Mouse (Mus musculus): ENCODE data around the gene Cav2. TPM values are rescaled to one million over a fixed set of nuclear protein-coding genes. Genes with fewer than 3 reads are reported as not detected.

Cav2 gene
- polyA plus RNA-seq, 1 experiment from 2014 or later, result 2.4 TPM

DNA sequence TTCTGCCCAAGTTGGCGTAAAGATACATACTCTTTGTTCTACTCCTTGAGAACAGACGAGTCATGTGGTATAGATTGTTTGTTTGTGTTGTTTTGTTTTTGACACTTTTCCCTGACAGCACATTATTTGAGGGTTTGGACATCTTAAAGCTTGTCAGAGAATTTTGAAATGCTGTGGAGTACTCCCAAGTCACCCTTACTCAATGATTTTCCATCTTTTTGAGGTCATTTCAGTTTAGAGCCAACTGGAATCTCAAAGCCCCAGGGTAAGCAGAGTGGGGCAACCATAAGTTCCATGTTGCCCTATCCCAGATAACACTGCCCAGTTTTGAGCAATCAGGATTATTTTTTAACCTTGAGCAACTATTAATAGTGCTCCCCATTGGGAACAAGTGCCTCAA lies 33.3 kb downstream of the Cav2 start:
- H3K9me3 ChIP-seq (replicated peaks), result no peaks in the 10 kb centered on the region
- H3K4me3 ChIP-seq (replicated peaks), result no peak overlapping the region
- H3K4me2 ChIP-seq, result no peak overlapping the region
- no peaks in the 10 kb centered on the region for H3K36me3 ChIP-seq
- no peaks in the 10 kb centered on the region for H3K4me1 ChIP-seq (replicated peaks)
- DNase-seq, result no peak
- WGBS (ENCODE audit: insufficient replicate concordance), result 66% methylated on average over 2 of the region's 2 CpGs
- H3K27me3 ChIP-seq, result no peaks in the 10 kb centered on the region
- H3K9ac ChIP-seq, result no peak overlapping the region
- no peak overlapping the region for H3K27ac ChIP-seq
- no peak for ATAC-seq (ENCODE audit: low read depth)

DNA sequence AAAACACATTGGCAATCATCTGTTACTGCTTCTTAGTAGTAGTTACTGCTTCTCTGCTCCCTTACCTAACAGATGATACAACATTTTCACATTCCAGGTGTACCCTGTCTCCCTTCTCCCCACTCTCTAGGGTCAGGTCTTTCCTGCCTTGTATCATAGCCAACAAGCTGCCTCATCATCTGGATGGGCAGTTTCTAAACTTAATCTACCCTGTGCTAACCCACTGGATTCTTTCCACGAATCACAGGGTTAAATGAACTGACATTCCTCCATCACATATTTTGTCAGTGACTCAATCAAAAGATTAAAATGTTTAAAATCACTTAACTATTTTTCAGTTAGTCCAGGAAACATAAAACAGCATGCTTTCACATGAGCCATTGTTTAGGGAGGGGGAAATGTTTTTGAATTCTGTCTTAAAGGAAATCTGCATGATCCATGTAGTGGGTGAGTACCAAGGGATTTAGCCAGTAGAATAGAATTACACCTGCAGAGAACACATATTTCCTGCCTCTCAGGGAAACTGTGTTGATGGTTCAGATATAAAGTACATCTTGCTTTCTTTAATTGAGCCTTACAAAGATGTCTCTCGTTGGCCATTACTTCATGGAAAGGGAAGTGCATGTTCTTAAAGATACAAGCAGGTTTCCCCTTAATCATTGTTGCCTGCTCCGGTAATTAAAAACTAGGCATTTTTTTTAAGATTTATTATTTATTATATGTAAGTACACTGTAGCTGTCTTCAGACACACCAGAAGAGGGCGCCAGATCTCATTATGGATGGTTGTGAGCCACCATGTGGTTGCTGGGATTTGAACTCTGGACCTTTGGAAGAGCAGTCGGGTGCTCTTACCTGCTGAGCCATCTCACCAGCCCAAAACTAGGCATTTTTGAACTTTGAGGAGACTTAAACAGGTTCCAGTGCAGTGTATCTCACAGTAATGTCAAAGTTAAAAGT lies 34.0 kb downstream of the Cav2 start:
- WGBS (ENCODE audit: insufficient replicate concordance), result 51% methylated on average over 5 of the region's 5 CpGs
- H3K27ac ChIP-seq, result no peak overlapping the region
- H3K36me3 ChIP-seq, result no peaks in the 10 kb centered on the region
- no peaks in the 10 kb centered on the region for H3K9me3 ChIP-seq (replicated peaks)
- DNase-seq (no peak), ATAC-seq (ENCODE audit: low read depth) (no peak)
- H3K27me3 ChIP-seq, result no peaks in the 10 kb centered on the region
- no peak overlapping the region for H3K9ac ChIP-seq
- H3K4me1 ChIP-seq (replicated peaks), result no peaks in the 10 kb centered on the region
- no peak overlapping the region for H3K4me3 ChIP-seq (replicated peaks)
- no peak overlapping the region for H3K4me2 ChIP-seq

DNA sequence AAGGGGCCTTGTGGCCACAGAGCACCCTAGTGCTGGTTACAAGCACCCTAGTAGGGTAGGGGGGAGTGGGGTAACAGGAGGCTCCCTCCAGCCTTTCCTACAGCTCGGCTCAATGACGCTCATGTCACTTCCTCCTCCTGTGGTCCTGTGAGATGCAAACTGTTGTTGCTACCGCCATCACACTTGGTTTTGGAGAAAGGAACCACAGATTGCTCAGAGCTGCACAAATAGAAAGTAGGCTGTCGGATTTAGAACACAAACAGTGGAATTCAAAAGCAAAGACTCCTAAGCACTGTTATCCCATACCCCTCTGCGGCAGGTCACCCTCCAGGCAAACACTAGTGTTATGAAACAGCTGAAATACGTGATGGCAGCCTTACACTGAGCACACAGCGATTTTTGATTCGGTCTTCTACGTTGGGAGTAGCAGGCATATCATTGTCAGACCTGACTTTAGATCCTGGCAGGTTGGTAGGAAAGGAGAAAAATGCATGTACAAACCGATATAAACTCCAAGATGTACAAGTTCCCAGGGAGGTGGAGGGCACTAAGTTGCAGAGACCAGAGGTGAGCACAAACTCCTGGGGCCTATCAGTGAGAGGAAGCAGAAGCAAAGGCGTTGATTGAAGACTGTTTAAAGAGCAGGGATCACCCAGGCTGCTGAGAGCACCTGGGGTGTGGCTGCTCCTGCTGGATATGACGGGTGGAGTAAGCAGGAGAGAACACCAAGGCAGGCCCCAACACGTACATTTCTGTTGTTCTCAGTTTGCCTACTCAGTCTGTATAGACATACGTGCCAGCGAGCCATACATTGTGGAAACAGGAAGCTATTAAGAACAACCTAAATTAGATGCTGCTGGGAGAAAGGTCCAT lies 35.5 kb downstream of the Cav2 start:
- Histone ChIP-seq H3K36me3 (no peaks in the 10 kb centered on the region), H3K4me1 (replicated peaks) (no peaks in the 10 kb centered on the region), H3K27ac (no peak overlapping the region), H3K4me3 (replicated peaks) (no peak overlapping the region), H3K9me3 (replicated peaks) (no peaks in the 10 kb centered on the region), H3K9ac (no peak overlapping the region), H3K27me3 (no peaks in the 10 kb centered on the region), H3K4me2 (no peak overlapping the region)
- no peak for DNase-seq
- 47% methylated on average over 15 of the region's 15 CpGs for WGBS (ENCODE audit: insufficient replicate concordance)
- no peak for ATAC-seq (ENCODE audit: low read depth)

DNA sequence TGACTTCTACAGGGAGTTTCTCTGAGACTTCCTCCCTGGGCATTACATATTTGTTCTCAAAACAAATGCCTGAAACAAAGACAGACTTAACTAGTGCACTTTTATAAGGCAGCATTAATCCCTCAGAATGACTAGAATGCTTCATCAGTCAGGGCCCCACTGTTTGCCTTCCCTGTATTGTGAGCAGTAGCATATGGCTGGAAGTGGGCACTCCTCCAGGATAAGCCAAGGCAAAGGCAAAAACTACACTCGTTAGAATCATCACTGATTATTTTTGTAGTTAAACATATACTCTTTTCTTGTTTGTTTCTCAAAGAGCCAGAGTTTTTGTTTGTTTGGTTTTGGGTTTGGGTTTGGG lies 36.2 kb downstream of the Cav2 start:
- no peaks in the 10 kb centered on the region for H3K4me1 ChIP-seq (replicated peaks)
- no peak overlapping the region for H3K4me2 ChIP-seq
- H3K27me3 ChIP-seq, result no peaks in the 10 kb centered on the region
- no peak overlapping the region for H3K4me3 ChIP-seq (replicated peaks)
- ATAC-seq (ENCODE audit: low read depth), result no peak
- H3K36me3 ChIP-seq, result no peaks in the 10 kb centered on the region
- no peak overlapping the region for H3K9ac ChIP-seq
- no peak overlapping the region for H3K27ac ChIP-seq
- no peaks in the 10 kb centered on the region for H3K9me3 ChIP-seq (replicated peaks)
- no peak for DNase-seq
- WGBS (ENCODE audit: insufficient replicate concordance), result 27% methylated on average over 1 of the region's 1 CpGs

DNA sequence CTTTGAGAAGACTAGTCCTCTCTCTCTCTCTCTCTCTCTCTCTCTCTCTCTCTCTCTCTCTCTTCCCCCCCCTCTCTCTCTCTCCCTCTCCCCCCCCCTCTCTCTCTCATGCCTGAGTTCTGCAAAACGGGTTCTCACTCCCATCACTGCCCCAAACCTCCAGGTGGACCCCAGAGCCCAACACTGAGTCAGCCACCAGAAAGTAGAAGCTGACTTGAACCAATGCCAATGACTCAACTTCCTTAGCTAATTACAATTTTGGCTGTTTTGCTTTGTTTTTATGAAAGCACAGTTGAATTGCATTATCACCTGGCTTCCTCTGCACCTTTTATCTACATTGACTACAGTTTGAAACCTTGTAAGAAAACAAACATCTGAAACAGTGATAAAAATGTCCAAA lies 37.0 kb downstream of the Cav2 start:
- ATAC-seq (ENCODE audit: low read depth), result no peak
- 20% methylated on average over 1 of the region's 1 CpGs for WGBS (ENCODE audit: insufficient replicate concordance)

DNA sequence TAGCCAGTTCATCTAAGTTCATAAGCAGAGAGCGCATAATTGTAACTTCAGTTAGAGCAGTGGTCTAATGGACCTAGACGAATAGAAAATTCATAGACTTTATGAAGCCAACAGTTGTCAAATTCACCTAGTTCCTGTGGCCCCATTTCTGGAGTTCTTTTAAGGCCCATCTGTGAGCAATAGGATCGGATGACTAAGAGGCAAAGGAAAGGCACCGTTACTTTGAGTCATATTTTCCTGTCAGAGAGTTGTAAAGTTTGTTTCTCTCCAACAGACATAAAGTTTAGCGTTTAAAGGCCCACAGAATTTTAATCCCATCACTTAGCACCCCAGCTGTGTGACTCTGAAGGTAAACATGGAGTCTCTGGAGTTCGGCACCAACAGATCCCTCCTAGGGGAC lies 41.0 kb downstream of the Cav2 start:
- H3K27ac ChIP-seq, result no peak overlapping the region
- no peak overlapping the region for H3K9ac ChIP-seq
- no peak overlapping the region for H3K4me2 ChIP-seq
- DNase-seq (no peak), ATAC-seq (ENCODE audit: low read depth) (no peak)
- no peak overlapping the region for H3K4me3 ChIP-seq (replicated peaks)
- H3K27me3 ChIP-seq, result no peaks in the 10 kb centered on the region
- 64% methylated on average over 6 of the region's 6 CpGs for WGBS (ENCODE audit: insufficient replicate concordance)
- H3K9me3 ChIP-seq (replicated peaks), result no peaks in the 10 kb centered on the region
- no peaks in the 10 kb centered on the region for H3K36me3 ChIP-seq
- H3K4me1 ChIP-seq (replicated peaks), result no peaks in the 10 kb centered on the region

More for the DNA sequence above, 37.0 kb downstream of the Cav2 start:
- no peaks in the 10 kb centered on the region for H3K36me3 ChIP-seq
- H3K27ac ChIP-seq, result no peak overlapping the region
- no peak overlapping the region for H3K4me3 ChIP-seq (replicated peaks)
- no peak for DNase-seq
- no peak overlapping the region for H3K9ac ChIP-seq
- H3K4me2 ChIP-seq, result no peak overlapping the region
- H3K9me3 ChIP-seq (replicated peaks), result no peaks in the 10 kb centered on the region
- H3K27me3 ChIP-seq, result no peaks in the 10 kb centered on the region
- no peaks in the 10 kb centered on the region for H3K4me1 ChIP-seq (replicated peaks)

DNA sequence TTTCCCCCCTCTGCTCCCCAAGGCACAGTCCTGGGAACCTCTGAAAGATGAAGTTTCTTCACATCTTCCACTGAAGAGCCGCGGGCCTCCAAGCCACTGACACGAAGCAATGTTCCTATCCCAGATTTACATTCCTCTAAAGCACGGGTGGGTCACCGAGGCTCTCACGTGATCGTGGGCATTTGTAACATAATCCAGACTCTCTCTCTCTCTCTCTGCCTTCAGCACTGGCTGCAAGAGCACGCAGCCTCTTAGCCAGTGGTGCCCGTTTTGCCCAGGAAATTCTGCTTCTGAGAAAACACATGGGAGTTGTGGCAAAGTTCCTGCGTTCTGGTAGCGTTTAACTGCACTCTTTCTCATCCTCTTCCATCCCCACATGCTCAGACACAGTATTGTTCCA lies 46.2 kb downstream of the Cav2 start:
- no peak overlapping the region for H3K4me3 ChIP-seq (replicated peaks)
- ATAC-seq (ENCODE audit: low read depth), result no peak
- H3K36me3 ChIP-seq, result no peaks in the 10 kb centered on the region
- H3K9me3 ChIP-seq (replicated peaks), result no peaks in the 10 kb centered on the region
- 54% methylated on average over 11 of the region's 11 CpGs for WGBS (ENCODE audit: insufficient replicate concordance)
- H3K4me1 ChIP-seq (replicated peaks), result no peaks in the 10 kb centered on the region
- DNase-seq, result no peak
- no peaks in the 10 kb centered on the region for H3K27me3 ChIP-seq
- H3K9ac ChIP-seq, result no peak overlapping the region
- no peak overlapping the region for H3K4me2 ChIP-seq
- no peak overlapping the region for H3K27ac ChIP-seq

DNA sequence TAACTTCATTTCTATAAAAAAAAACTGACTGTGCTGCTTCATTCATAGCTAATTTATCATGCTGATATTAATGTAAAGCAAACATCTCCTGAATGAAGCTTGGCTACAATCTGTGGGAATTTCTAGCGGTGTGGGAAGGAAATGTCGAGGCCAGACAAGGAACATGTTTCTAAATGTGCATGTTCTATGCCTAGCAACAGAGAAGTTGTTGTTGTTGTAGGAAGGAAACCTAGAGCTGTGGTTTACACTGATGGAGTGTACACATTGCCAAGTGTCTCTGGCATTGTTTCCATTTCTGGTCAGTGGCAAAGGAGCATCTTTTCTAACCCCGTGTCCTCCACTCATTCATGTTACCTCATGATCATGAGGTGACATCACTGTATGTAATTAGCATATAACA lies 48.8 kb downstream of the Cav2 start:
- no peak overlapping the region for H3K27ac ChIP-seq
- H3K4me3 ChIP-seq (replicated peaks), result no peak overlapping the region
- H3K4me2 ChIP-seq, result no peak overlapping the region
- no peak for ATAC-seq (ENCODE audit: low read depth)
- 24% methylated on average over 3 of the region's 3 CpGs for WGBS (ENCODE audit: insufficient replicate concordance)
- no peaks in the 10 kb centered on the region for H3K36me3 ChIP-seq
- no peak overlapping the region for H3K9ac ChIP-seq
- no peak for DNase-seq
- no peaks in the 10 kb centered on the region for H3K4me1 ChIP-seq (replicated peaks)
- H3K27me3 ChIP-seq, result no peaks in the 10 kb centered on the region
- H3K9me3 ChIP-seq (replicated peaks), result no peaks in the 10 kb centered on the region

DNA sequence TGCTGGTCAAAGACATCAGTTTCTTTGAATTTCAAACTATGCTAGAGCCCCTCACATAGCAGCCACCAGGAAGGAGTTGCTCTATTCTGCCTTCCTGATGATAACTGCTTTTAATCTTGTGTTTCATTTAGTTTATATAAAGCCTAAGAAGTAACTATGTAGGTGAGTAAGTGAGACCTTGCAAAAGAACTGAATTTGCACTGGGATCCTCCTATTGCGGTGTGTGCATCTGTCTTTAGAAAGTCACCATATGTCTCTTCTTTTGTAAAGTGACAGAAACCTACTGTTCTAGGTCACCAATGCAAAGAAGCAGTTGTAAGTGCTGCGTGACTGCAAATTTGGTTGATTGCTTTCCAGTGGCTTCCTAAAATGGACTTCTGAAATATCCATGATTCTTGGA lies 56.7 kb downstream of the Cav2 start:
- no peak for ATAC-seq (ENCODE audit: low read depth)

More for the DNA sequence above, 56.7 kb downstream of the Cav2 start:
- Histone ChIP-seq H3K27me3 (no peaks in the 10 kb centered on the region), H3K4me2 (no peak overlapping the region), H3K27ac (no peak overlapping the region), H3K36me3 (no peaks in the 10 kb centered on the region), H3K9me3 (replicated peaks) (no peaks in the 10 kb centered on the region), H3K9ac (no peak overlapping the region), H3K4me1 (replicated peaks) (no peaks in the 10 kb centered on the region), H3K4me3 (replicated peaks) (no peak overlapping the region)
- no peak for DNase-seq
- 70% methylated on average over 2 of the region's 2 CpGs for WGBS (ENCODE audit: insufficient replicate concordance)
